Mouse (Mus musculus): ENCODE measurements around the gene Tmem121.

The Tmem121 gene

GRCm38 (mm10) chr12:113185442-113186291 is at the start of gene Tmem121:
Gene Tmem121, plus strand, starts transcription at chr12:113185930.
- DNase-seq (ENCODE audit: low spot score), result no peak

GRCm38 (mm10) chr12:113136492-113137020 is 49.2 kb upstream of the Tmem121 start:
- DNase-seq (ENCODE audit: low spot score), result no peak

- no peak for DNase-seq (ENCODE audit: low spot score)
Observed at GRCm38 (mm10) chr12:113137260-113138213, 48.2 kb upstream of the Tmem121 start.

- DNase-seq (ENCODE audit: low spot score), result no peak
Observed at GRCm38 (mm10) chr12:113138291-113138690, 47.4 kb upstream of the Tmem121 start.

GRCm38 (mm10) chr12:113138901-113139864 is 46.5 kb upstream of the Tmem121 start:
- DNase-seq (ENCODE audit: low spot score), result no peak

- DNase-seq (ENCODE audit: low spot score), result peak; percentile 86
Observed at GRCm38 (mm10) chr12:113139908-113140615, 45.7 kb upstream of the Tmem121 start, which contains the start of gene Crip2. Gene Crip2, plus strand, starts transcription at chr12:113140236.

- DNase-seq (ENCODE audit: low spot score), result no peak
Observed at GRCm38 (mm10) chr12:113140616-113141411, 44.9 kb upstream of the Tmem121 start.

- DNase-seq (ENCODE audit: low spot score), result no peak
Observed at GRCm38 (mm10) chr12:113141531-113141973, 44.2 kb upstream of the Tmem121 start.

GRCm38 (mm10) chr12:113142021-113142975 is 43.4 kb upstream of the Tmem121 start:
- peak; percentile 79 for DNase-seq (ENCODE audit: low spot score)

GRCm38 (mm10) chr12:113143164-113143563 is 42.6 kb upstream of the Tmem121 start:
- DNase-seq (ENCODE audit: low spot score), result no peak

GRCm38 (mm10) chr12:113144001-113144756 is 41.6 kb upstream of the Tmem121 start:
- DNase-seq (ENCODE audit: low spot score), result no peak

- DNase-seq (ENCODE audit: low spot score), result no peak
Observed at GRCm38 (mm10) chr12:113144886-113145285, 40.8 kb upstream of the Tmem121 start.

GRCm38 (mm10) chr12:113145591-113145990 is 40.1 kb upstream of the Tmem121 start:
- no peak for DNase-seq (ENCODE audit: low spot score)

GRCm38 (mm10) chr12:113146112-113147057 is 39.3 kb upstream of the Tmem121 start, which contains the start of gene Crip1:
Gene Crip1, plus strand, starts transcription at chr12:113146316.
- peak; percentile 87 for DNase-seq (ENCODE audit: low spot score)

GRCm38 (mm10) chr12:113147481-113147880 is 38.2 kb upstream of the Tmem121 start:
- no peak for DNase-seq (ENCODE audit: low spot score)

- peak; percentile 71 for DNase-seq (ENCODE audit: low spot score)
Observed at GRCm38 (mm10) chr12:113148381-113149035, 37.2 kb upstream of the Tmem121 start.
